Mouse (Mus musculus): ENCODE measurements around the gene Bpi. TPM values are rescaled to one million over a fixed set of nuclear protein-coding genes. Genes with fewer than 3 reads are reported as not detected.

Bpi gene
- polyA plus RNA-seq, 1 experiment from 2014 or later = not detected

DNA sequence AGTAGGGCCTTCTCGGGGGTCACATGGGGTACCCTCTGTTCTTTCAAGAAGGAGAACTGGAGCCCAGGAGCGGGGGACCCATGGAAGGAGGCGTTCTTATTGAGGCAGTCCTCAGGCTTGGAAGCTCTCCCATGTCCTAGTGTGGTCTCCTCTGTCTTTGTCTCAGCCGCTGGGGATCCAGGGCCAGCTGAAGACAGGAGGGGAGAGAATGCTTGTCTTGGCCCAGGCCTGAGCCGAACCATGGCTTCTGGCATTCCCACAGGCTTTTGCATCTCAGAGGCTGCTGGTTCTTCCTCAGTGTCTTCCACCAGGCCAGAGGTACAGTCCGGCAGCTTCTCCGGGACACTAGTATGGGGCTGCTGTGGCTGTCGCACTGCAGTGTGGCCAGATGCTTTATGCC lies 41.4 kb upstream of the Bpi start:
- Histone ChIP-seq H3K9ac (replicated peaks; ENCODE audit: low read depth) (no peak overlapping the region), H3K36me3 (ENCODE audit: insufficient read depth, low read length) (no peaks in the 10 kb centered on the region), H3K4me2 (replicated peaks; ENCODE audit: low read depth, low read length) (no peak overlapping the region), H3K4me3 (ENCODE audit: low read depth, low read length) (no peak overlapping the region), H3K27ac (ENCODE audit: low read length) (no peak overlapping the region), H3K4me1 (ENCODE audit: insufficient read depth, low read depth, low read length) (no peaks in the 10 kb centered on the region), H3K27me3 (replicated peaks; ENCODE audit: insufficient read depth, low read length) (no peaks in the 10 kb centered on the region), H3K9me3 (ENCODE audit: low read length) (no peaks in the 10 kb centered on the region)
- TF ChIP-seq CTCF (IDR thresholded peaks at IDR 0.05) = no peak
- no peak for TF ChIP-seq EP300 (IDR thresholded peaks at IDR 0.05)
- 86% methylated on average over 8 of the region's 8 CpGs for WGBS
- no peak for ATAC-seq
- no peak for DNase-seq (ENCODE audit: low spot score)

DNA sequence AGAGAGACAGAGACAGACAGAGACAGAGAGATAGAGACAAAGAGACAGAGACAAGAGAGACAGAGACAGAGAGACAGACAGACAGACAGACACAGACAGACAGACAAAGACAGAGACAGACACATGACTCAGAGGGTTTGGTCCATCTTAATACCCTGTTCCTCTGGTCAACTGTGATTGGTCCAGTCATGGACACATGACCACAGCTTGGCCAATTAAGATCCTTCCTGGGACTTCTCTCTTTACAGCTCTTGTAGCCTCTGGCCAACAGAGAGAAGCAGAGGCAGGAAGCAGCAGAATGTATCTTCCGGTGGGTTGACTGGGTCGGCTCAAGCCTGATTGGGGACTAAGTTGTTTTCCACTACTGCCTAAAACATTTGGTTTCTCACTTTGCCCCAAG lies 38.3 kb upstream of the Bpi start:
- WGBS = 70% methylated on average over 2 of the region's 2 CpGs
- Histone ChIP-seq H3K27me3 (replicated peaks; ENCODE audit: insufficient read depth, low read length) (no peaks in the 10 kb centered on the region), H3K4me2 (replicated peaks; ENCODE audit: low read depth, low read length) (no peak overlapping the region), H3K9ac (replicated peaks; ENCODE audit: low read depth) (no peak overlapping the region), H3K36me3 (ENCODE audit: insufficient read depth, low read length) (no peaks in the 10 kb centered on the region), H3K9me3 (ENCODE audit: low read length) (no peaks in the 10 kb centered on the region), H3K4me3 (ENCODE audit: low read depth, low read length) (no peak overlapping the region), H3K4me1 (ENCODE audit: insufficient read depth, low read depth, low read length) (no peaks in the 10 kb centered on the region), H3K27ac (ENCODE audit: low read length) (no peak overlapping the region)
- TF ChIP-seq EP300 (IDR thresholded peaks at IDR 0.05) = no peak
- no peak for TF ChIP-seq CTCF (IDR thresholded peaks at IDR 0.05)
- no peak for DNase-seq (ENCODE audit: low spot score)
- no peak for ATAC-seq

DNA sequence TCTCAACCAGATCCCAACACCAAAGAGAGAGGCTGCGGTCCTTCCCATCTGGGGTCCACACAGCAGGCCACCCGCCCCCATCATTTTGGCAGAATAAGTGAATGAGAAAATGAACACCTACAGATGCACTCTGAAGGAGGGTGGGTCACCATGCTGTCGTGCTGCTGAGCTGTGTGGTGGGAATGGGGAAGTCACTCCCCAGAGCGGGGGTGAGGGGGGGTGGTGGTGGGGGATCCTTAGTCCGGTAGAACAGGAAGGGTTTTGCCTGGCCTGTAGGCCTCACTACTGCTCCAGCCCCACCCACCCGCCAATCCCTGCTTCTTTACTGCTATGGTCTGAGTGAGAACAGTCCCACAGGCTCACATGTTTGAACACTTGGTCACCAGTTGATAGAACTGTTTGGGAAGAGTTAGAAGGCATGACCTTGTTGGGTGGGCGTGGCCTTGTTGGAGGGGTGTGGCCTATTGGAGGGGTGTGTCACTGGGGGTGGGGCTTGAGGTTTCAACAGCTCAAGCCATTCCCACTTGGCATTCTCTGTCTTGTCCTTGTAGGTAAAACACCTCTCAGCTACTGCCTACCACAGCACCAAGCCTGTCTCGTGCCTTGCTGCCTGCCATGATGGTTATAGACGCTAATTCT lies 36.3 kb upstream of the Bpi start:
- ATAC-seq (no peak), DNase-seq (ENCODE audit: low spot score) (no peak)
- H3K4me2 ChIP-seq (replicated peaks; ENCODE audit: low read depth, low read length) = no peak overlapping the region
- no peak overlapping the region for H3K4me3 ChIP-seq (ENCODE audit: low read depth, low read length)
- no peaks in the 10 kb centered on the region for H3K9me3 ChIP-seq (ENCODE audit: low read length)
- H3K27me3 ChIP-seq (replicated peaks; ENCODE audit: insufficient read depth, low read length) = no peaks in the 10 kb centered on the region
- H3K9ac ChIP-seq (replicated peaks; ENCODE audit: low read depth) = no peak overlapping the region
- H3K36me3 ChIP-seq (ENCODE audit: insufficient read depth, low read length) = no peaks in the 10 kb centered on the region
- 80% methylated on average over 9 of the region's 9 CpGs for WGBS
- H3K4me1 ChIP-seq (ENCODE audit: insufficient read depth, low read depth, low read length) = no peaks in the 10 kb centered on the region
- H3K27ac ChIP-seq (ENCODE audit: low read length) = no peak overlapping the region
- TF ChIP-seq EP300 (IDR thresholded peaks at IDR 0.05) = no peak
- no peak for TF ChIP-seq CTCF (IDR thresholded peaks at IDR 0.05)

DNA sequence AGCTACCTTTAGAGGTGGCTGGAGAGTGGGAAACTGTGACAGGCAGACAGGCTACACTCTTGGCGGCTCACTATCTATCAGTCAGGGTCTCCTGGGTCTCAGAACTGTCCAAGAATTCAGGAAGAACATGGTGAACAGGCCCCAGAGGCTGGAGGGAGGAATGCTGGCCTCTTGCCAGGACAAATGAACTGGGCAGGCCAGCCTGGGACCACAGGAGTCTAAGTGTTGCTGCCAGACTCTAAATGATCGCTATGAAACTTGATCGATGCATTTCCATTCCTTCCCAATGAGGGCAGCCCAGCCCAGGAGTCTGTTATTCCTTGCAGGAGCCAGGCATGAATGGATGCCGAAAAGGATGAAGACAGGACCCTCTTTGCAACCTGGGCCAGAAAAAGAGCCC lies 35.2 kb upstream of the Bpi start:
- no peak for DNase-seq (ENCODE audit: low spot score)
- Histone ChIP-seq H3K4me2 (replicated peaks; ENCODE audit: low read depth, low read length) (no peak overlapping the region), H3K4me1 (ENCODE audit: insufficient read depth, low read depth, low read length) (no peaks in the 10 kb centered on the region), H3K27ac (ENCODE audit: low read length) (no peak overlapping the region), H3K9ac (replicated peaks; ENCODE audit: low read depth) (no peak overlapping the region), H3K36me3 (ENCODE audit: insufficient read depth, low read length) (no peaks in the 10 kb centered on the region), H3K9me3 (ENCODE audit: low read length) (no peaks in the 10 kb centered on the region), H3K27me3 (replicated peaks; ENCODE audit: insufficient read depth, low read length) (no peaks in the 10 kb centered on the region), H3K4me3 (ENCODE audit: low read depth, low read length) (no peak overlapping the region)
- TF ChIP-seq CTCF (IDR thresholded peaks at IDR 0.05) (no peak), EP300 (IDR thresholded peaks at IDR 0.05) (no peak)
- 26% methylated on average over 4 of the region's 4 CpGs for WGBS
- no peak for ATAC-seq

DNA sequence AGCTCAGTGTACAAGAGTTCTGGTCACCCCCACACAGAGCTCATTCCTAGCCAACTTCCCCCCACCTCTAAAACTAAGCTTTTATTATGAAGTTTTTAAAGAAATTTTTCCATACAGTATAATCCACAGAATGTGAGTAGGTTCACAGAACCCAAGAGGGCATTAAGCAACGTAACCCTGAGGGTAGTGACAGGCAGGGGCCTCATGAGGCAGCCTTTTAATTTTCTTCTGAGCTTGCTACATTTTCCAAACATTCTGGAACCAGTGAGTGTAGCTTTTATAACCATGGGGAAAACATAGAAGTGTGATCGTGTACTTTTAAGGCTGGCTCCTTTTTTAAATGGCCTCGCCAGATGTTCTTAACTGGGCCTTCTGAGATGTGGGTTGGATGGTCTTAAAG lies 34.4 kb upstream of the Bpi start:
- no peak overlapping the region for H3K9ac ChIP-seq (replicated peaks; ENCODE audit: low read depth)

DNA sequence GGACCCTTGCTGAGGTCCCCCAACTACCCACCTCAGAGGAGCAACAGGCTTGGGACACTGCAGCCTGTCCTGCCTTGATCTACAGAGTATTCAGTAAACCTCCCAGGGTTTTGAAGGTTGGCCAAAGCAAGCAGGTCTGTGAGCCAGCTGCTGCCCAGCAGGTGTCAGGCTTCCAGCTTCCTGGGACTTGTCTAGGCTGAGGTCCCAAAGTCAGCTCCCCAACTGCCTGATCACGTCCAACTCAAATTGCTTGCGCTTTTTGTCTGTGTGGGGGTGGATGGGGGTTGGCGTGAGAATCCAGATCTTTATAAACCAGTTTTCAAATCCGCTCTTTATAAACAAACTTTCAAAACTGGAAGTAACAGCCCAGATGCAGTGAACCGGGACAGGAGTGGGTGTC lies 32.6 kb upstream of the Bpi start:
- Histone ChIP-seq H3K9me3 (ENCODE audit: low read length) (no peaks in the 10 kb centered on the region), H3K4me3 (ENCODE audit: low read depth, low read length) (no peak overlapping the region), H3K27ac (ENCODE audit: low read length) (no peak overlapping the region), H3K36me3 (ENCODE audit: insufficient read depth, low read length) (no peaks in the 10 kb centered on the region), H3K4me2 (replicated peaks; ENCODE audit: low read depth, low read length) (no peak overlapping the region), H3K4me1 (ENCODE audit: insufficient read depth, low read depth, low read length) (no peaks in the 10 kb centered on the region), H3K27me3 (replicated peaks; ENCODE audit: insufficient read depth, low read length) (no peaks in the 10 kb centered on the region), H3K9ac (replicated peaks; ENCODE audit: low read depth) (no peak overlapping the region)
- WGBS = 61% methylated on average over 5 of the region's 5 CpGs
- TF ChIP-seq CTCF (IDR thresholded peaks at IDR 0.05) (peak; percentile 60), EP300 (IDR thresholded peaks at IDR 0.05) (no peak)
- DNase-seq (ENCODE audit: low spot score) = peak; percentile 39
- ATAC-seq = no peak

More for the DNA sequence above, 34.4 kb upstream of the Bpi start:
- DNase-seq (ENCODE audit: low spot score) = no peak
- no peak overlapping the region for H3K4me3 ChIP-seq (ENCODE audit: low read depth, low read length)
- no peaks in the 10 kb centered on the region for H3K27me3 ChIP-seq (replicated peaks; ENCODE audit: insufficient read depth, low read length)
- no peak for ATAC-seq
- TF ChIP-seq CTCF (IDR thresholded peaks at IDR 0.05) (no peak), EP300 (IDR thresholded peaks at IDR 0.05) (no peak)
- no peak overlapping the region for H3K4me2 ChIP-seq (replicated peaks; ENCODE audit: low read depth, low read length)
- H3K36me3 ChIP-seq (ENCODE audit: insufficient read depth, low read length) = no peaks in the 10 kb centered on the region
- H3K9me3 ChIP-seq (ENCODE audit: low read length) = no peaks in the 10 kb centered on the region
- 62% methylated on average over 3 of the region's 3 CpGs for WGBS
- no peak overlapping the region for H3K27ac ChIP-seq (ENCODE audit: low read length)
- no peaks in the 10 kb centered on the region for H3K4me1 ChIP-seq (ENCODE audit: insufficient read depth, low read depth, low read length)

Data from lung, postnatal 0 days (tissue).